Mouse (Mus musculus): ENCODE results near the gene Cdyl2. TPM values are rescaled to one million over a fixed set of nuclear protein-coding genes. Genes with fewer than 3 reads are reported as not detected.

Gene Cdyl2
- total RNA-seq, 1 experiment, result 37.3 TPM

DNA sequence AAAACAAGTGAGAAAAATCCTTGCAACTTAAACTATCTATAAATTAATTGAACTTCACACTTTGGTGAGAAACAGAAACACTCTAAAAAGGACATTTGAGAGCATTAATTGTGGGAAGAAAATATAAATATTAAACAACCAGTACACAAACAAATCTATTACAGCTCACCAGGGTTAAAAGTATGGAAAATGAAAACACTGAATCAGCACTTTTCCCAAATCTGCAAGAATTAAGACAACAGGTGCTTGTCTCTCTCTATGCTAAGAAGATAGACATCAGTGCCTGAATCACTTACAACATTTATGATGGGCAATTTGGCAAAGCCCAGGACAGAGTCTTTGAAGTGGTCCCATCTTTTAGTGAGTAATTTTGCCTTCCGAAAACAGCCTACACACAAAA is 56.6 kb downstream of the Cdyl2 start:
- no peak for DNase-seq (ENCODE audit: low read depth, low spot score)
- H3K4me1 ChIP-seq (ENCODE audit: control insufficient read depth in 2 of 2, insufficient read depth in 2 of 2, low read length in 2 of 2, poor library complexity in 1 of 2), result peaks cover 3 to 8% of the 10 kb centered on the region in 2 experiments; a peak in 3 of 4 replicates
- no peak overlapping the region for H3K9ac ChIP-seq (ENCODE audit: insufficient read depth, low read depth, low read length, poor library complexity, severe bottlenecking)
- no peak overlapping the region for H3K27ac ChIP-seq (ENCODE audit: insufficient read depth, low read depth, low read length, poor library complexity, severe bottlenecking)
- no peak for TF ChIP-seq HCFC1 (IDR thresholded peaks at IDR 0.05; ENCODE audit: borderline replicate concordance, insufficient read depth, low read length)
- TF ChIP-seq ZC3H11A (IDR thresholded peaks at IDR 0.05; ENCODE audit: borderline replicate concordance, low read depth, low read length), result no peak
- TF ChIP-seq MAFK (IDR thresholded peaks at IDR 0.05; ENCODE audit: insufficient read depth, low read depth, low read length), result peak; percentile 92
- in situ Hi-C loops (cut with MboI; ENCODE audit: low sequenced_read_pairs in 2 of 2, unreplicated experiment in 2 of 2), result no loop called here
- no peaks in the 10 kb centered on the region for H3K36me3 ChIP-seq (ENCODE audit: control insufficient read depth, insufficient read depth, low read length, poor library complexity, severe bottlenecking)
- H3K4me3 ChIP-seq (ENCODE audit: insufficient read depth in 1 of 2, low read depth in 1 of 2, low read length in 2 of 2, poor library complexity in 1 of 2, severe bottlenecking in 1 of 2), result no peak overlapping the region
- no peaks in the 10 kb centered on the region for H3K9me3 ChIP-seq (ENCODE audit: control insufficient read depth, insufficient read depth, low read depth, low read length)

DNA sequence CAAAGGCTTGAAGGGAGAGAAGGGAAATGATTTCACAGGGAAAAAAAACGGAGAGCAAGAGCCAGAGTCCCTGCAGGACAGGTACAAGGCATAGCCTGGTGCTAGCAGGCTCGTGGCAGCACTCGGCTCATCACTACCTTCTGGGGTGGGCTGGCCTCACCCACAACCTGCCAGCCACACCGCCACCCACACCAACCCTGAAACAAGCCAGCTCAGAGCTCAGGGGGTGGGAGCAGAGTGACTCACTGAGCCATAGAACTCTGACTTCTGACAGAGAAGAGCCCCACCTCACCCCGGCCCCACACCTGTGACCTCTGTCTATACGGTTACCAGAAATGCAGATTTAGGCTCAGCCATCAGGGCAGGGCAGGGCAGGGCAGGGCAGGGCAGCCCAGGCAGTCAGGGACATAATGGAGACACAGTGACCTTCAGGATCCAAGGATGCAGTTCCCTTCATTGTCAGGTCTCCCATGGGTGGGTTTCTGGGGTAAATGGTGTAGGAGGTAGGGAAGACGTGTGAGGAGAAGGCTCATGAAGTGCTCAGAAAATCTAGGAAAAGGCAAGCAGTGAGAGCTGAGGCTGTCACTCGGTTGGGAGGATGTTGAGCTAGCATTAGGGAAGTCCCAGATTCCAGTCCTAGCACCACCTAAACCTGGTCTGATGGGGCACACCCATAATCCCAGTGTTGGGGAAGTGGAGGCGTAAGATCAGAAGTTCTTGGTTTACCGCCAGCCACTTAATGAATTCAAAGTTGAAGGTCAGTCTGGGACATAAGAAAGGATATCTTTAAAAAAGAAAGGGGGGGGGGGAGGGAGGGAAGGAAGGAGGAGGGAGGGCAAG is 58.6 kb downstream of the Cdyl2 start:
- DNase-seq (ENCODE audit: low read depth, low spot score), result peak; percentile 80
- in situ Hi-C loops (cut with MboI; ENCODE audit: low sequenced_read_pairs in 2 of 2, unreplicated experiment in 2 of 2), result no loop called here
- H3K9ac ChIP-seq (ENCODE audit: insufficient read depth, low read depth, low read length, poor library complexity, severe bottlenecking), result peak overlapping the region; percentile 26
- peaks cover 3 to 8% of the 10 kb centered on the region in 2 experiments; a peak in 3 of 4 replicates for H3K4me1 ChIP-seq (ENCODE audit: control insufficient read depth in 2 of 2, insufficient read depth in 2 of 2, low read length in 2 of 2, poor library complexity in 1 of 2)
- no peaks in the 10 kb centered on the region for H3K9me3 ChIP-seq (ENCODE audit: control insufficient read depth, insufficient read depth, low read depth, low read length)
- TF ChIP-seq ZC3H11A (IDR thresholded peaks at IDR 0.05; ENCODE audit: borderline replicate concordance, low read depth, low read length) (no peak), MAFK (IDR thresholded peaks at IDR 0.05; ENCODE audit: insufficient read depth, low read depth, low read length) (no peak), ZNF384 (IDR thresholded peaks at IDR 0.05; ENCODE audit: low read depth, low read length) (no peak), HCFC1 (IDR thresholded peaks at IDR 0.05; ENCODE audit: borderline replicate concordance, insufficient read depth, low read length) (no peak), CHD2 (IDR thresholded peaks at IDR 0.05; ENCODE audit: low read depth, low read length) (no peak)
- H3K4me3 ChIP-seq (ENCODE audit: insufficient read depth in 1 of 2, low read depth in 1 of 2, low read length in 2 of 2, poor library complexity in 1 of 2, severe bottlenecking in 1 of 2), result peak overlapping the region; percentile 57 to 77
- peak overlapping the region; percentile 97 for H3K27ac ChIP-seq (ENCODE audit: insufficient read depth, low read depth, low read length, poor library complexity, severe bottlenecking)
- H3K36me3 ChIP-seq (ENCODE audit: control insufficient read depth, insufficient read depth, low read length, poor library complexity, severe bottlenecking), result peaks cover 7% of the 10 kb centered on the region; the same call in 1 of the 2 replicates

DNA sequence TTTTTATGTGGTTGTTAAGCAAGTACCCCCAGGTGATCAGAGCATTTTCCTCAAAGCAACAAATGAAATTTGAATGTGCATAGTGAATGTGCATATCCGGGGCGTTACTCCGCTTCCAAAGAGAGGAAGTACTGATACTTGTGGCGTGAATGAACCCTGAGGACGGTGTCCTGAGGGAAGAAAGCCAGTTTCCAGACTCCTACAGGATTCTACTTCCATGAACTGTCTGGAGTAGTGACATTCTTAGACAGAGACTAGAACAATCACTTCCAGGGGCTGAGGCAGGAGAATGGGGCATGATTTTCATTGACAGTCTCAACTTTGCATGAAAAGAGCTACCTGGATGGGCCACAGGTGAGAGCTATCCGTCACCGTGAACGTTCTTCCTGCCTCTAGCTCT is 59.3 kb downstream of the Cdyl2 start:
- H3K4me3 ChIP-seq (ENCODE audit: insufficient read depth in 1 of 2, low read depth in 1 of 2, low read length in 2 of 2, poor library complexity in 1 of 2, severe bottlenecking in 1 of 2), result peak overlapping the region; percentile 8 to 77
- H3K36me3 ChIP-seq (ENCODE audit: control insufficient read depth, insufficient read depth, low read length, poor library complexity, severe bottlenecking), result peaks cover 9% of the 10 kb centered on the region; the same call in 1 of the 2 replicates
- peak; percentile 52 for DNase-seq (ENCODE audit: low read depth, low spot score)
- peaks cover 3 to 8% of the 10 kb centered on the region in 2 experiments; a peak in 3 of 4 replicates for H3K4me1 ChIP-seq (ENCODE audit: control insufficient read depth in 2 of 2, insufficient read depth in 2 of 2, low read length in 2 of 2, poor library complexity in 1 of 2)
- H3K27ac ChIP-seq (ENCODE audit: insufficient read depth, low read depth, low read length, poor library complexity, severe bottlenecking), result peak overlapping the region; percentile 97
- no peaks in the 10 kb centered on the region for H3K9me3 ChIP-seq (ENCODE audit: control insufficient read depth, insufficient read depth, low read depth, low read length)
- in situ Hi-C loops (cut with MboI; ENCODE audit: low sequenced_read_pairs in 2 of 2, unreplicated experiment in 2 of 2), result no loop called here
- no peak for TF ChIP-seq MAFK (IDR thresholded peaks at IDR 0.05; ENCODE audit: insufficient read depth, low read depth, low read length)
- TF ChIP-seq ZC3H11A (IDR thresholded peaks at IDR 0.05; ENCODE audit: borderline replicate concordance, low read depth, low read length), result no peak
- TF ChIP-seq ZNF384 (IDR thresholded peaks at IDR 0.05; ENCODE audit: low read depth, low read length), result no peak
- no peak for TF ChIP-seq HCFC1 (IDR thresholded peaks at IDR 0.05; ENCODE audit: borderline replicate concordance, insufficient read depth, low read length)
- no peak for TF ChIP-seq CHD2 (IDR thresholded peaks at IDR 0.05; ENCODE audit: low read depth, low read length)
- peak overlapping the region; percentile 23 for H3K9ac ChIP-seq (ENCODE audit: insufficient read depth, low read depth, low read length, poor library complexity, severe bottlenecking)

DNA sequence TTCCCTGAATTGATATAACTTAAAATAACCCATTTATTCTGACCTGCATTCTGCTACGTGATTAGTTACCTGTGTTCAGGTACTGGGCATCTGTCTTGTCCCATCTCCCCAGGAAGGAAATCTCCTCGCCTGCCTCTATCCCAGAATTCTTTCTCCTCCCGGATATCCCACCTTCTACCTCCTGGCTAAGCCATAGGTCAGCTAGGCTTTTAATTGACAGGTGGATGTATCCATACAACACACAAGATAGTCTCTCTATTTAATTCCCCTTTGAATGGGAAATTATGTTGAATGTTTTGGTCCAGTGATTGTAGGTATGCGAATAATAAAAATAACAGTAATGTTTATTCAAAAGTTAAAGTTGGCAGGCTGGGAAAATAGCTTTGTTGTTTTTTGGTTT is 59.7 kb downstream of the Cdyl2 start:
- H3K27ac ChIP-seq (ENCODE audit: insufficient read depth, low read depth, low read length, poor library complexity, severe bottlenecking), result peak overlapping the region; percentile 97; the same call in 1 of the 2 replicates
- DNase-seq (ENCODE audit: low read depth, low spot score), result peak; percentile 26
- peaks cover 9% of the 10 kb centered on the region; the same call in 1 of the 2 replicates for H3K36me3 ChIP-seq (ENCODE audit: control insufficient read depth, insufficient read depth, low read length, poor library complexity, severe bottlenecking)
- peaks cover 3 to 8% of the 10 kb centered on the region in 2 experiments; a peak in 2 of 4 replicates for H3K4me1 ChIP-seq (ENCODE audit: control insufficient read depth in 2 of 2, insufficient read depth in 2 of 2, low read length in 2 of 2, poor library complexity in 1 of 2)
- in situ Hi-C loops (cut with MboI; ENCODE audit: low sequenced_read_pairs in 2 of 2, unreplicated experiment in 2 of 2), result no loop called here
- H3K9me3 ChIP-seq (ENCODE audit: control insufficient read depth, insufficient read depth, low read depth, low read length), result no peaks in the 10 kb centered on the region
- H3K9ac ChIP-seq (ENCODE audit: insufficient read depth, low read depth, low read length, poor library complexity, severe bottlenecking), result peak overlapping the region; percentile 74; the same call in 1 of the 2 replicates
- H3K4me3 ChIP-seq (ENCODE audit: insufficient read depth in 1 of 2, low read depth in 1 of 2, low read length in 2 of 2, poor library complexity in 1 of 2, severe bottlenecking in 1 of 2), result peak overlapping the region; percentile 63 to 77
- TF ChIP-seq MAFK (IDR thresholded peaks at IDR 0.05; ENCODE audit: insufficient read depth, low read depth, low read length) (no peak), CHD2 (IDR thresholded peaks at IDR 0.05; ENCODE audit: low read depth, low read length) (peak; percentile 51; the same call in 1 of the 2 replicates)
